Mouse (Mus musculus): ENCODE measurements around the gene Eif5. TPM values are rescaled to one million over a fixed set of nuclear protein-coding genes. Genes with fewer than 3 reads are reported as not detected.

Eif5 gene
- polyA plus RNA-seq, 1 experiment = 55.8 TPM

- WGBS = under 1% methylated on average over 75 of the region's 75 CpGs
- H3K4me3 ChIP-seq (ENCODE audit: low read depth, low read length) = peak within 1 kb of the TSS; percentile 88
- H3K36me3 ChIP-seq (ENCODE audit: control insufficient read depth, insufficient read depth, low read length) = no peaks in the 10 kb centered on the region
- H3K4me1 ChIP-seq (ENCODE audit: control insufficient read depth, insufficient read depth, insufficient read length, low read length) = peaks cover 2% of the 10 kb centered on the region; the same call in 1 of the 2 replicates
- H3K27ac ChIP-seq (ENCODE audit: insufficient read depth, low read depth, low read length) = peak within 1 kb of the TSS; percentile 74
- TF ChIP-seq POLR2A (IDR thresholded peaks at IDR 0.05; ENCODE audit: low read depth, low read length) = peak; percentile 86
- TF ChIP-seq CTCF (IDR thresholded peaks at IDR 0.05; ENCODE audit: extremely low read depth, insufficient read length, insufficient replicate concordance, low read depth, low read length) = no peak
- H3K27me3 ChIP-seq (ENCODE audit: control insufficient read depth, insufficient read depth, low read length) = no peaks in the 10 kb centered on the region
These were observed 36.5 kb downstream of the Eif5 start, which contains the start of gene Mark3 for GRCm38 (mm10) chr12:111574074-111574886. Gene Mark3 (plus strand): TSS chr12:111574523.

- under 1% methylated on average over 58 of the region's 58 CpGs for WGBS
- H3K27me3 ChIP-seq (ENCODE audit: control insufficient read depth, insufficient read depth, low read length) = no peaks in the 10 kb centered on the region
- peak overlapping the region; percentile 88 for H3K4me3 ChIP-seq (ENCODE audit: low read depth, low read length)
- H3K4me1 ChIP-seq (ENCODE audit: control insufficient read depth, insufficient read depth, insufficient read length, low read length) = peaks cover 2% of the 10 kb centered on the region
- TF ChIP-seq CTCF (IDR thresholded peaks at IDR 0.05; ENCODE audit: extremely low read depth, insufficient read length, insufficient replicate concordance, low read depth, low read length) (no peak), POLR2A (IDR thresholded peaks at IDR 0.05; ENCODE audit: low read depth, low read length) (no peak)
- H3K27ac ChIP-seq (ENCODE audit: insufficient read depth, low read depth, low read length) = peak overlapping the region; percentile 74
- H3K36me3 ChIP-seq (ENCODE audit: control insufficient read depth, insufficient read depth, low read length) = no peaks in the 10 kb centered on the region
These were observed 37.3 kb downstream of the Eif5 start for GRCm38 (mm10) chr12:111574887-111575838.

DNA sequence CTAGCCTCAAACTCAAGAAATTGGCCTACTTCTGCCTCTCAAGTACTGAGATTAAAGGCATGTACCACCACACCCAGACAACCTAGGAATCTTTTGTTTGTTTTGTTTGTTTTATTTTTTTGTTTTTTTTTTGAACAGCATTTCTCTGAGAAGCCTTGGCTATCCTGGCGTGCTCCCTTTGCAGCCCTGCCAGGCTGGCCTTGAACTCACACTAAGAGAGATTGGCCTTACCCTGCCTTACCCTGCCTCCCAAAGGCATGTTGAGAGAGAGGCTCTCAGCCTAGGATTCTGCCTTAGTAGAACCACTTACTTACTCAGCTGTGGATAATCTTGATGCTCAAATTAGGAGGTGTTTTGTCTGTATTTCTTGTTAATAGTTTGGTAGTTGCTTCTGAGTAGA, 45.2 kb downstream of the Eif5 start:
- H3K27me3 ChIP-seq (ENCODE audit: control insufficient read depth, insufficient read depth, low read length) = no peaks in the 10 kb centered on the region
- H3K4me3 ChIP-seq (ENCODE audit: low read depth, low read length) = no peak overlapping the region
- TF ChIP-seq POLR2A (IDR thresholded peaks at IDR 0.05; ENCODE audit: low read depth, low read length) = no peak
- no peak for TF ChIP-seq CTCF (IDR thresholded peaks at IDR 0.05; ENCODE audit: extremely low read depth, insufficient read length, insufficient replicate concordance, low read depth, low read length)
- 80% methylated on average over 1 of the region's 1 CpGs for WGBS
- H3K27ac ChIP-seq (ENCODE audit: insufficient read depth, low read depth, low read length) = no peak overlapping the region
- peaks cover 5% of the 10 kb centered on the region; the same call in 1 of the 2 replicates for H3K4me1 ChIP-seq (ENCODE audit: control insufficient read depth, insufficient read depth, insufficient read length, low read length)
- no peaks in the 10 kb centered on the region for H3K36me3 ChIP-seq (ENCODE audit: control insufficient read depth, insufficient read depth, low read length)

- Histone ChIP-seq H3K27ac (ENCODE audit: insufficient read depth, low read depth, low read length) (no peak overlapping the region), H3K27me3 (ENCODE audit: control insufficient read depth, insufficient read depth, low read length) (no peaks in the 10 kb centered on the region), H3K36me3 (ENCODE audit: control insufficient read depth, insufficient read depth, low read length) (no peaks in the 10 kb centered on the region), H3K4me1 (ENCODE audit: control insufficient read depth, insufficient read depth, insufficient read length, low read length) (peaks cover 5% of the 10 kb centered on the region; the same call in 1 of the 2 replicates), H3K4me3 (ENCODE audit: low read depth, low read length) (no peak overlapping the region)
- no peak for TF ChIP-seq POLR2A (IDR thresholded peaks at IDR 0.05; ENCODE audit: low read depth, low read length)
- no peak for TF ChIP-seq CTCF (IDR thresholded peaks at IDR 0.05; ENCODE audit: extremely low read depth, insufficient read length, insufficient replicate concordance, low read depth, low read length)
- WGBS = 66% methylated on average over 1 of the region's 1 CpGs
These were observed 46.6 kb downstream of the Eif5 start for GRCm38 (mm10) chr12:111584401-111584800.

DNA sequence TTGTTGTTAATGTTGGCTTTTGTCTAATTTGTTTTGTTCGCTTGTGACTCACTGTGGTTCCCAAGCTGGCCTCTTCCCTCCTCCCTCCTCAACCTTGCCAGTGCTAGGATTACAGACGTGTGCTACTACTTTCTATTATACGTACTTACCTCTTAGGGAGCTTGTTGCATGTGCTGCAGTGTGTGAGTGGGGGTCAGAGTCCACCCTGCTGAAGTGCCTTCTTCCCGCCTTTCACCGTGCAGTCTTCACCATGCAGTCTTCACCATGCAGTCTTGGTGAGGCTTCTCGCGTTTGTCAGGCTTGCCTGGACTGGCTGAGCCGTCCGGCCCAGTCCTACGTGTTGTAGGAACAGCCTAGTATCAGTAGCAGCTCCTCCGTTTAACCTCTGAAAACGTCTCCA, 49.4 kb downstream of the Eif5 start:
- peaks cover 5% of the 10 kb centered on the region; the same call in 1 of the 2 replicates for H3K4me1 ChIP-seq (ENCODE audit: control insufficient read depth, insufficient read depth, insufficient read length, low read length)
- TF ChIP-seq CTCF (IDR thresholded peaks at IDR 0.05; ENCODE audit: extremely low read depth, insufficient read length, insufficient replicate concordance, low read depth, low read length) = no peak
- no peak for TF ChIP-seq POLR2A (IDR thresholded peaks at IDR 0.05; ENCODE audit: low read depth, low read length)
- H3K27me3 ChIP-seq (ENCODE audit: control insufficient read depth, insufficient read depth, low read length) = no peaks in the 10 kb centered on the region
- no peaks in the 10 kb centered on the region for H3K36me3 ChIP-seq (ENCODE audit: control insufficient read depth, insufficient read depth, low read length)
- H3K4me3 ChIP-seq (ENCODE audit: low read depth, low read length) = no peak overlapping the region
- WGBS = 39% methylated on average over 12 of the region's 12 CpGs
- H3K27ac ChIP-seq (ENCODE audit: insufficient read depth, low read depth, low read length) = no peak overlapping the region

DNA sequence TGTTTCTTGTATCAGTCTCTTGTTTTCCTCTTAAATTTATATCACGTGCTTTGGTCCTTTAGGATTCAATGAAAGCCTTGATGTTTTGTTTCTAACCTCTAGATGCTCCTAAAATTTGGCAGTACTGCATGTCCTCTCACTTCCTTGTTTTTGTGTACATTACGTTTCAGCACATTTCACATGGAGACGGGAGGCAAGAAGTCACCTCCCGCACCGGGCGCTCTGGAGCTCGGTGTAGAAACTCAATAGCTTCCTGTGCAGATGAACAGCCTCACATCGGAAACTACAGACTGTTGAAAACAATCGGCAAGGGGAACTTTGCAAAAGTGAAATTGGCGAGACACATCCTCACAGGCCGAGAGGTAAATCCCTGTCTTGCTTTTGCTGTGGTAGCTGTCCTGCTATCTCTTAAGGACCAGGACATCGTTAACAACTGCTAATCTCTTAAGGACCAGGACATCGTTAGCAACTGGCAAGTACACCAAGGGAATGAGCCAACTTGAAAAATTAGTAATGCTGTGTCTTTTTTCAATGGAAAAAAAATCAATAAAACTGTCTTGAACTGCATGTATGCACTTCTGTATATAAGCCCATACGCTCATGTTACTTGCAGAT, 54.7 kb downstream of the Eif5 start:
- Histone ChIP-seq H3K4me3 (ENCODE audit: low read depth, low read length) (no peak overlapping the region), H3K36me3 (ENCODE audit: control insufficient read depth, insufficient read depth, low read length) (peaks cover 14% of the 10 kb centered on the region), H3K4me1 (ENCODE audit: control insufficient read depth, insufficient read depth, insufficient read length, low read length) (no peaks in the 10 kb centered on the region; the same call in 1 of the 2 replicates), H3K27ac (ENCODE audit: insufficient read depth, low read depth, low read length) (no peak overlapping the region), H3K27me3 (ENCODE audit: control insufficient read depth, insufficient read depth, low read length) (no peaks in the 10 kb centered on the region)
- TF ChIP-seq POLR2A (IDR thresholded peaks at IDR 0.05; ENCODE audit: low read depth, low read length) (no peak), CTCF (IDR thresholded peaks at IDR 0.05; ENCODE audit: extremely low read depth, insufficient read length, insufficient replicate concordance, low read depth, low read length) (no peak)
- WGBS = 68% methylated on average over 14 of the region's 14 CpGs
